Mouse (Mus musculus) R1 (cell line): ENCODE measurements around the gene Pld2.

Experiments used
- DNase-seq: peaks from one replicate; pipeline ENCODE4 v3.0.0-alpha.2; 2018; ENCODE audit warnings: low read depth, low spot score

Pld2 gene

DNA sequence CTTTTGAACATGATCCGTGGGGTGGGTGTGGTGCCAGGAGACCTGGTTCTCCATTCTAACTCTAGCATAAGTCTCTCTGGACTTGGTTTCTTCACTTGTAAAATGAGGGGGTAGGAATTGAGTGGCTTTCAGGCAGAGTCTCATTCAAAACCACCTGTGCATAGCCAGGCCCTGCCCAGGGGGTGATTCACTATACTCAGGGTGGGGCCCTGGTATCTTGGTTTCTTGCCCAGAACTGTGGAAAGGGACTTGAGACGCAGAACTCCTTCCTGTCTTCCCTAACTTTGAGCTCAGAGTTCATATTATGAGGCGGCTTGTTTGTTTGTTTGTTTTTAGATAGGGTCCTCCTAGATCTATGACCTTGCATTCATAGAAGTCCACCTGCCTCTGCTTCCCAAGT, 37.3 kb downstream of the Pld2 start:
- no peak for DNase-seq

DNA sequence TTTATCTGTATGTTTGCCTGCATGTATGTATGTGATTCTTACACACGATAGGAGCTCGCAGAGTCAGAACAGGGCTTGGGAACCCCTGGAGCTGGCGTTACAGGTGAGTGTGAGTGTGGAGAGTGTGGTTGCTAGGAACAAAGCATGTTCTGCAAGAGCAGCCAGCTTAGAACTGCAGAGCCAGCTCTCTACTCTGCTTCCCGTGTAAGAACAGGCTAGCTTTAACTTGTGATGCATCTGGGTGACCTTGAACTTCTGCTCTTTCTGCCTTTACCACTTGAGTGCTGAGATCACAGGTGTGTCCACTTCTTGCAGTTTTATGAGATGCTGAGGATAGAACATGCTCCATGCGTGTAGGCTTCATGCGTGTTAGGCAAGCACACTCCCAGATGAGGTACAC, 39.1 kb downstream of the Pld2 start:
- DNase-seq = no peak

DNA sequence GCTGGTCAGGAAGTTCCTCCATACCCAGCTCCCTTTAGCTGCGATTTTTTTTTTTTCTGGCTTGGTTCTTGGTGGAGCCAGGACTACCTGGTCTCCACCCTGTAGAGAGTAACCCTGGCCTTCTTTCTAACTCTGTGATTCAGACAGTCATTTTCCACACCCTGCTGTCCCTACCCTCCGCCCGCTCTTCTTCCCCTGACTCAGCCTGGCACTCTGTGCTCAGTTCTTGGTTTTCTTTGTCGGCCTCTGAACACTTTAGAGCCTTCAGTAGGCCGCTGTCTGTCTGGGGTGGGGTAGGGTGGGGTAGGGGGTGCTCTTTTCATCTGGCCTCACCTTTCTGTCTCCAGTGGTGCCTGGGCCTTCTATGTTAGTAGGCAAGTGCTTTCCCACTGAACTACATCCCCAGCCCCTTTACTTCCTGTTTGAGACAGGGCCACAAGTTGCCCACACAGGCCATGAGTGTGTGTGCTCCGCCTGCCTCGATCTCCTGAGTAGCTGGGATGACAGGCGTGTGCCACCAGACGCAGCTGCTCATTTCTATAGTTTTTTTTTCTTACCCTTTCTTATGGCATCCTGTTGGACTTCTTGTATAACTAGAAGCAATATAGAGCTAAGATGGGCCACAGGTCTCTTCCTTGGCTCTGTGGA, 40.0 kb downstream of the Pld2 start:
- DNase-seq = no peak

DNA sequence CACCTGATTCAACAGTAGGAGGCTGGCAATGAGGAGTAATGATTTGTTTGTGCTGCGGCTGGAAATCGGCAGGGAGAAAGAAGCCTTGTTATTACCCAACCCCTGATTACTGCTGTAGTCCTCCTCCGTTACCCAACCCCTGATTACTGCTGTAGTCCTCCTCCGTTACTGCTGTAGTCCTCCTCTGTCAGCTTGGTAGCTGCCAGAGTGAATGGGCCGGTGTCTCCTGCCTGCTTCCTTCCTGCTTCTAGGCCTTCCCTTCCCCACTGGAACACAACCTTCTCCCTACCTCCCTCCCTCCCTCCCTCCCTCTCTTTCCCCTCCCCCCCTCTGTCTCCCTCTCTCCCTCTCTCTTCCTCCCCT, 40.5 kb downstream of the Pld2 start:
- DNase-seq = no peak

DNA sequence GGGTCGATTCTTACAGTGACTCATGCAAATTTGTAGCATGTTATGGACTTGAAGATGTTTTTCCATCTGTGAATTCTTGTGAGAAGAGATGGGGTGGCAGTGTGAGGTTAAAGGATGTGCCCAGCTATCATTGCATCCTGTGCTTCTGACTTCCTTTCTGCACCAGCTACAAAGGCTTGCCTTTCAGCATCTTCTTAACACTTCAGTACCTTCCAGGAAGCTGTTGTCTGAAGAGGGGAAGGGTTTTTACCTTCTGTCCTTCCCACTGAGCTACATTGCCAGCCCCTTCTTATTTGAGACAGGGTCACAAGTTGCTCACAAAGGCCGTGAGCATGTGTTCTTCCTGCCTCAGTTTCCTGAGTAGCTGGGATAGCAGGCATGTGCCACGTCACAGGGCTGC, 41.1 kb downstream of the Pld2 start:
- DNase-seq = no peak

DNA sequence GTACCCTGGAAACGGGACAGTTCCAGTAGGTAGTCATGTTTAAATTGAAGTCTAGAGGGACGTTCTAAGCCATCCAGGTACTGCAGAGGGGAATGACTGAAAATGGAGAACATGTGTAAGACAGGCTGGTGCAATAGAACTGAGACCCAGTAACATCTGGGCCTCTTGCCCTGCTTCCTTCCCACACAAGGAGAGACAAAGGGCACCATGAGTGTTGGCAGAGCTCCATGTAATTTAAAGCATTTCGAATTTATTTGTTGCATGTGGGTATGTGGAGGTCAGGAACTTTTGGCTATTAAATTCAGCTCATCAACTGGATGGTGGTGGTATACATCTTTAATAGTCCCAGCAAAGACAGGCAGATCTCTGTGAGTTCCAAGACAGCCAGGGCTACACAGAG, 42.3 kb downstream of the Pld2 start:
- DNase-seq = no peak

DNA sequence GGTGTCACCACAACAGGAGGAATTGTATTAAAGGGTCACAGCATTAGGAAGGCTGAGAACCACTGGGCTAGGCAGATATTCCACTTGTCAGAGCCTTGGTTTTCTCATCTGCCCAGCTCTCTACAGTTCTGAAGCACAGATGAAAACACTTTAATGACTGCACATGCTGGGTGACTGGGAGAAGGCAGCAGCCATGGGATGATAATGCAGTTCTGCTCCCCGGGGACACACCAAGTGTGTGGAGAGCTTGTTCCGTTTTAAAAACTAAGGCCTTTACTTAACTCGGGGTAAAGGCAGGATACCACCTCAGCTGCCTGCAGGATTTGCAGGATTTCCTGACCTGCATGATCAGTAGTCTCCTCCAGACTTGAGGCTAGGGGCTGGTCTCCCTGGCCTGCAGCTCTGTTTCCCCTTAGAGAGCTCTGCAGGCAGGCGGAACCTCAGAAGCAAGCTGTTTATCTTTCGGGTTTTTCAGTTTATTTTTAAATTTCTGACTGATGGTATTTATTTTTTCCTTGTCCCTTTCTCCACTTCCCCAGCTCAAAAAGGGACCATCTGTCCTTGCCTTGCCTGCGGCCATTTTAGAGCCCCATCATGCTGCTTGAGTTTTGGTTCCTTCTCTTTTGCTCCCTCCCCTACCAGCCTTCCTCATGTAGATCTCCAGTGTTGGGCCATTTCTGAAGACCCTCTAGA, 43.3 kb downstream of the Pld2 start:
- no peak for DNase-seq

DNA sequence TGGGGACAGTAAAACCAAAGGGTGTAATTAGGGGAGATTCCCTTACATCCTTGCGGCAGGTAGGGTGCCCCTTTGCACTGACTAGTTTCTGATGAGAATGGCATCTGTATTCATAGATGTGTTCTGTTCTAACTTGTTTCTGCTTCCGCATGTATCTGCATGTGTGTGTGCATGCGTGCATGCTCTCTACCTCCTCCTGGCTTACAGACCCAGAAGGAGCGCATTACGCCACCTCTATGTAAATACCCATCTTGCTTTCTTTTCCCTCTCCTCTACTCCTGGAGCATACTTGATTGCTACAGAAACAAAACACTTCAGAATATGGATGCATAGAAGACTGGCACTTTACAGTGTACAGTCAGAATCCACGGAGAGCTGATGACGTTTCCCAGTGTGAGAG, 43.9 kb downstream of the Pld2 start:
- DNase-seq = no peak

DNA sequence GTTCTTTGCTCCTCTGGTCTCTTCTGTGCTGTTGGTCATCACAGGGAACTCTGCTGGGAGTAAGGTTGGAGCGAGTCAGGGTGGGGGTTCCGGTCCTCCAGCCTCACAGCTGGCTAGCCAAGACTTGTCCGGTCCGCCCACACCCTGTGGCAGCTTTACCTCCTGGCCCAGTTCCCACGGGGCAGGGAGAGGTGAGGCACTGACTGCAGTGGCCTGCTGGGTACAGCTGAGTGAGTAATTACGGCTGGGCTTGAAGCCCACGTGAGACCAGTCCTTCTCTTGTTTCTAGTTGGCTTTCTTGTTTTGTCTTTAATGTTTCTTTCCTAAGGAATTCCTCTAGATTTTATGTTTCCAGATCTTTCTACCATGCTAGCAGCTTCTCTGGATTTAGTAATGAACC, 45.6 kb downstream of the Pld2 start:
- DNase-seq = no peak

DNA sequence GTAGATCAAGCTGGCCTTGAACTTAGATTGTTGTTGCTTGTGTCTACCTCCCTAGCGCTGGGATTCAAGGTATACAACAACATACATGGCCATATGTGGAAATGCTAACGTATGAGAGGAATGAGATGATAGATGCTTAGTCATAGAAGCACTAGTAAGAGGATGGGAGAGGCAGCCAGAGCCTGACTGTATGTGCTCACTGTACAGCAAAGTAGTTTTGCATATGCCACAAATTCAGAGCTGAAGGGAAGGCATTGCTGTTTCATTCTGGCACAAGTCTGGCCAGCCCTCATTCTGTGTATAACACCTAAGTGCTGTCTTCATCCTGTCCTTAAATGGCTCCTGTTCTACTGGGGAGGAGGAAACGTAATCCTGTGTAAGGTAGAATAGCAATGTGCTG, 46.4 kb downstream of the Pld2 start:
- DNase-seq = no peak

DNA sequence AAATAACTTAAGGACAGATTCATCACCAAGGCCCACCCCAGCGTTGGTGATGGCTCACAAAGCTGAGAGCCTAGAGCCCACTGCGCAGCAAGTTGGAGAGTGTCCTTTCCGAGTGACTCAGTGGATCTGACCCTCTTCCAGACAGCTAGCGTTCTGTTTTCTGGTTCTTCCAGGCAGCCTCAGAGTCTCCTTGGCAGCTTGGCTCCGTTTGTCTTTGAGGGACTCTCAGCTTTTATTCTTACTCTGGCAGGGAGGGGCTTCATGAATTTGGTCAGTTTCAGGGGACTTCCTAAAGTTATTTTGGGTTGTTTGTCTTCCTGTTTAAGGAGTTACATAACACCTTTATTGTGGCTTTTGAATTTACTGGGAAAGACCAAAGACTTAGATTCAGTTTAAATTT, 47.1 kb downstream of the Pld2 start:
- no peak for DNase-seq

DNA sequence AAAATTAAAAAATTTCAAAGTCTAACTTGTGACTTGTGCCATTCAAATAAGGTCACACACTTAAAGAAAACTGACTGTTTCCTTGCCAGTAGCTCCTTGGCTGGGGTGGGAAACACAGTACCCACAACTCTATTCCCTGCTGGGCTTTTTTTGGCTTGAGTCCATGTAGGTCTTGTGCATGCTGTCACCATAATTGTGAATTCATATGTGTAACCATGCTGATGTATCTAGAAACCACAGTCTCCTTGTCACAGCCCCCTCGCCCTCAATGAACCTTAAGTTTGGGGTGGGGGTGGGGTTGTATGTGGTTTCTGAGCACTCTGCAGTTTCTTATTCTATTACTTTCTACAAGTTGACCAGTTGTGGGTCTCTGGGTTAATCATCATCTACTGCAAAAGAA, 51.9 kb downstream of the Pld2 start:
- DNase-seq = no peak

DNA sequence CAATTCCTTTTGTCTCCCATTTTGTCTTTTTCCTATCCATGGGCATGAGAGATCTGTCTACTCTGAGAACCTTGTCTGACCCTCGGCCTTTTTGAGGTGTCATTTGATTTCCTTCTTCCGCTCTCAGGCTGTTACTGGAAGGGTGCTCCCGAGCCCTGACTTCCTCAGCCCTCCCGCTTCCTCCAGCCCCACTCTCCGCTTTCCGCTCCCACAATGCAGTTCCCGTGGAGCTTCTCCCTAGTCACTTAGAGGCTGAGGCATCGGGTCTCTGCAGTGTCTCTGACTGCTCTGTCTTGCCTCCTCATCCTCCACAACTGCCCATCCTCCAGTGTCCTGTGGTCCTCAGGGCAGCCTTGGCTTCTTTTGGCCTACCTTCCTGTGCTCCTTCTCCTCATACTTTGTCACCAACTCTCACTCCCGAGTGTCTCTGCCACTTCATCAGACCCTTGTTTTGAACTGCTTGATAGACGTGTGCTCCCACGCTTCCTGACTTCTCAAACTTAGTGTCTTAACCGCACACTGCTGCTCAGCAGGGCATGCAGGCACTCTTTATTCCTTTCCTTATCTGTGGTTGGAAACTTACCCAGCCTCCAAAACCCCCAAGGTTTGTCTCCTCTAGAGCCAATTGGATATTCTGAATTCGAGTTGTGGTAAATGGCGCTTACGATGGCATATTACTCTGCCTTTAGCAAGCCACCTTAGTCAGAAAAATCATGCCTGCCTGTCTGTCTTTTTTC, 54.6 kb downstream of the Pld2 start:
- DNase-seq = no peak

DNA sequence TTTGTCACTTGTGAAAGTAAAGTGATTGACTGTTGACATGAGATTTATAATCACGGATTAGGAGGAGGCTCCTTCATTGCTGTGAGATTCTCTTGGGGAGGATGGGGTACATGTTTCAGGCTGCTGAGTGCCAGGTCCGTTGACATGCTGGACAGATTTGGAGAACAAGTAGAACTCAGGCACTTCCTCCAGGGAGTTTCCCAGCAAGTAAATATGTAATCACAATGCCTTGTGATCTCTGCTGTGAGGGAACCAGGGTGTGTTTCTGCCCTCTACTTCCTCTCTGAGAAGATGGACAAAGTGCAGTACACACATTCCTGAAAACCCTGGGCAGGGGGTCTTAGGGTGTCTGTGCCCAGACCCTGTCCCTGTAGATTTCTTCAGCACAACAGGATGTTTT, 55.8 kb downstream of the Pld2 start:
- no peak for DNase-seq

DNA sequence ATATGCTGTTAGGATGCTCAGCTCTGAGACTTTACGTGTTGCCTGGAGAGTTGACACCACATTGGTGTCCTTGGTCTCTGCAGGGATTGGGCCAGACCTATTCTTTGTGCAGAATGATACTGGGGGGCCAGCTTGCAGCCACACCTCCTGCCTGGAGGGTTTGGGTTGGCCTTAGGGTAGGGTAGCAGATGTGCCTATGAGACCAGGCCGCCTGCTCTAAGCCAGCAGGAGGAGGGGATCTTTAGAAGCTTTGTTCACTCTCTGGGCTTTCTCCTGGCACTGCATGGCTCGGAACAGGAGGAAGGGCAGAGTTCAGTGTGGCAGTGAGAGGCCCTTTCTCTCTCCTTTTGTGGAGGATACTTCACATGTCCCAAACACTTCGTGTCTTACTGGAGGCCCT, 56.2 kb downstream of the Pld2 start:
- no peak for DNase-seq

DNA sequence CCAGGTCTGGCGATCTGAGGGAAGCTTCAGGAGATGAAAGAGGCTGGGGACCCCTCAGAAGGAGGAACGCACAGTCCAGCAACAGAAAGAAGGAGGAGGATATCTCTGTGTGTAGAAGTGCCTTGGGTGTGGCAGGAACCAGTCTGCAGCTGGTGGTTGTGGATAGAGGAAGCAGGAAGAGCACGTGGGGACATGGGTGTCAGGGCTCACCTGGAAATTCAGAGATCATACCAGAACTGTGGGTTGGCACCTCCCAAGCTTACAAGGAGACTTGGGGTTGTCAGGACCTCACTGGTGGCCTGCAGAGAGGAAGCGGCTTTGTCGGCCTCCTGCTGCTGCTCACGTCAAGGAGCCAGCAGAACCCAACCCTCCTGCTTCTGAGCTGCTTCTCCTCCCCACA, 57.4 kb downstream of the Pld2 start:
- DNase-seq = no peak

DNA sequence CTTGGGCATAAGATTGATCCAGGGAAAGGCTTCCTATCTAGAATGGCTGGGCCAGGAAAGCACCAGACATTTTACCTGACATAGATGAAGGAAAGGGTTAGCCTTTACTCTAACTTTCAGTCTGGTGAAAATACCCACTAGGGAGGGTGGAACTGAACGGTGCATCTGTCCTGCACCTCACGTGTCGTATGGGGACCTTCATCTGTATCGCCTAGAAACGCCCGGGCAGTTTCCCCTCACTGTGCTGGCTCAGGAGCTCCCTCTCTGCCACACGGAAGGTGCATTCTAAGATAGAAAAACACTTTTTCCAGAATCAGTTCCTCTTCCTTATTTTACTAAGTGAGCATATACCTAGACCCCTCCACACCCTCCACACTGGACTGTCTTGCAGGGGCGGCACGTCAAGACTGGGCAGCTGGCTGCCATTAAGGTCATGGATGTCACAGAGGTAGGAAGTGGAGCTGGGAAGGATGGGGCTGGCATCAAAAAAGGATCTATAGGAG, 58.6 kb downstream of the Pld2 start:
- DNase-seq = no peak

DNA sequence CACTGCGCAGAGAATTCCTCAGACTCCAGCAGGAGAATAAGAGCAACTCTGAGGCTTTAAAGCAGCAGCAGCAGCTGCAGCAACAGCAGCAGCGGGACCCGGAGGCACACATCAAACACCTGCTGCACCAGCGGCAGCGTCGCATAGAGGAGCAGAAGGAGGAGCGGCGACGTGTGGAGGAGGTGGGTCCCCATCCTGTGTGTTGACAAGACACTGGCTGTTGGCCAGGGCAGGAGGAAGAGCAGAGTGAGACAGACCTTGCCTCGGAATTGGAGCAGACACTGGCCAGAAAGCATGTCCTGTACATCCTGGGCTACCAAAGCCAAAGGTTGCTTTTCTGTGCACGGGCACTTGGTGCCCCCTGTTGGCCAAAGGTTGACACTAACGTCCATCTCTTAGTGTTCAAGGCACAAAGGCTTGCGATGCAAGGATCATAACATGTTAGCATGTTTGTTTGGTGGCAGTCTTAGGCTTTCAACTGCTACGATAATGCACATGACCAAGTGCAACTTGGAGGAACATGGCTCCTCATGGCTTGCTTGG, 65.2 kb downstream of the Pld2 start:
- DNase-seq = peak; percentile 70

DNA sequence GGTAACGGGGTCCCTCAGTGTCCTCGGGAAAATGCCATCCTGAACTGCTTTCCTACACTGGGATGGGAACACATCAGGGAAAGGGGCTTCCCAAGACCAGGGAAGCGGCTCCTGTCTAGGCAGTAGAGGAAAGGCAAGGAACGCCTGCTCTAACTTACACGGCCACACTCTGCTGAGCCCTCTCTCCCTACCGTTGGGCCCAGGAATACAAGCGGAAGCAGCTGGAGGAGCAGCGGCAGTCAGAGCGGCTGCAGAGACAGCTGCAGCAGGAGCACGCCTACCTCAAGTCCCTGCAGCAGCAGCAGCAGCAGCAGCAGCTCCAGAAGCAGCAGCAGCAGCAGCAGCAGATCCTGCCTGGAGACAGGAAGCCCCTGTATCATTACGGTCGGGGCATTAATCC, 66.9 kb downstream of the Pld2 start:
- no peak for DNase-seq

DNA sequence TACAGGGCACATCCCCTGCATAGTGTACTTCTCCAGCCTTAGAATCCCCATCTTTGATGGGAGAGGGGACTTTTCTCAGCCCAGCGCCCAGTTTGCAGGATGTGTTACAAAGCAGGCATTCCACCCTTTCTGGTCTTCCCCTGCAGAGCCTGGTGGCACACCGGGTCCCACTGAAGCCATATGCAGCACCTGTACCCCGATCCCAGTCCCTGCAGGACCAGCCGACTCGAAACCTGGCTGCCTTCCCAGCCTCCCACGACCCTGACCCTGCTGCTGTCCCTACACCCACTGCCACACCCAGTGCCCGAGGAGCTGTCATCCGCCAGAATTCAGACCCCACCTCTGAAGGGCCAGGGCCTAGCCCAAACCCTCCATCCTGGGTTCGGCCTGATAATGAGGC, 67.7 kb downstream of the Pld2 start:
- no peak for DNase-seq
